Mouse (Mus musculus) embryonic facial prominence, embryonic 14.5 days (tissue): ENCODE data around the gene Zfp106. TPM values are rescaled to one million over a fixed set of nuclear protein-coding genes. Genes with fewer than 3 reads are reported as not detected.

Experiments used
- ATAC-seq: fragments of 200-750 bp; cut with Nextera tagmentation; 2 replicates; pipeline ENCODE4 v1.8.0; 2017; ENCODE audit warnings: low read depth, moderate number of reproducible peaks, moderate TSS enrichment
- DNase-seq: peaks from one replicate; pipeline ENCODE4 v3.0.0-alpha.2; 2015; ENCODE audit warnings: low spot score
- H3K27ac ChIP-seq: fragments of 300-500 bp; sonication (generic); replicated peaks from 2 replicates; pipeline ENCODE4 v1.5.1; 2014; ENCODE audit warnings: low read depth, mild to moderate bottlenecking, low read length, moderate library complexity
- H3K27me3 ChIP-seq: fragments of 300-500 bp; sonication (generic); replicated peaks from 2 replicates; pipeline ENCODE4 v1.6.1; 2014; ENCODE audit warnings: low read length; ENCODE audit not compliant: control insufficient read depth, insufficient read depth
- H3K36me3 ChIP-seq: fragments of 300-500 bp; sonication (generic); 2 replicates; pipeline ENCODE4 v1.6.1; 2014; ENCODE audit warnings: low read length, mixed read lengths; ENCODE audit not compliant: control insufficient read depth, insufficient read depth
- H3K4me1 ChIP-seq: fragments of 300-500 bp; sonication (generic); 2 replicates; pipeline ENCODE4 v1.6.1; 2014; ENCODE audit warnings: antibody characterized with exemption, low read length; ENCODE audit not compliant: control insufficient read depth, insufficient read depth
- H3K4me2 ChIP-seq: fragments of 300-500 bp; sonication (generic); 2 replicates; pipeline ENCODE4 v1.6.1; 2014; ENCODE audit warnings: low read depth, mild to moderate bottlenecking, low read length, moderate library complexity, mixed read lengths
- H3K4me3 ChIP-seq: fragments of 300-500 bp; sonication (generic); 2 replicates; pipeline ENCODE4 v1.5.1; 2014; ENCODE audit warnings: low read depth, mild to moderate bottlenecking, low read length
- H3K9ac ChIP-seq: fragments of 300-500 bp; sonication (generic); 2 replicates; pipeline ENCODE4 v1.6.1; 2014; ENCODE audit warnings: low read depth, mild to moderate bottlenecking, low read length, moderate library complexity, mixed read lengths
- H3K9me3 ChIP-seq: fragments of 300-500 bp; sonication (generic); 2 replicates; pipeline ENCODE4 v1.6.1; 2016; ENCODE audit warnings: low read length; ENCODE audit not compliant: control insufficient read depth
- WGBS: fragments of 180-500 bp; shearing (Covaris S2); extraction: QIAGEN DNeasy Blood & Tissue Kit; methylation state at CpG from one replicate; pipeline ENCODE4 v1.1.7; 2014; 5-methylcytosine and 5-hydroxymethylcytosine counted together
- polyA plus RNA-seq: library from polyadenylated mRNA; unstranded; fragments of >200 nt; fragmentation: Nextera tagmentation; extraction: Ambion mirVana; gene quantifications from 2 replicates; pipeline ENCODE4 v1.2.1, GENCODE M21; 2014

Zfp106 gene
- 65.4 and 70.5 TPM in 2 replicates for polyA plus RNA-seq

GRCm38 (mm10) chr2:120563235-120563990 is at the start of gene Zfp106:
Gene Zfp106, minus strand, starts transcription at chr2:120563843.
- Histone ChIP-seq H3K9me3 (no peaks in the 10 kb centered on the region), H3K36me3 (peaks cover 6% of the 10 kb centered on the region; the same call in 1 of the 2 replicates), H3K9ac (peak within 1 kb of the TSS; percentile 95), H3K4me2 (peak within 1 kb of the TSS; percentile 79), H3K4me3 (peak within 1 kb of the TSS; percentile 96), H3K4me1 (0 out of 2 replicates have a peak, but pooled peaks cover 8% of the 10 kb centered on the region), H3K27ac (peak within 1 kb of the TSS; percentile 75), H3K27me3 (no peaks in the 10 kb centered on the region)
- peak; percentile 90 for ATAC-seq
- peak; percentile 95 for DNase-seq
- under 1% methylated on average over 49 of the region's 50 CpGs for WGBS

DNA sequence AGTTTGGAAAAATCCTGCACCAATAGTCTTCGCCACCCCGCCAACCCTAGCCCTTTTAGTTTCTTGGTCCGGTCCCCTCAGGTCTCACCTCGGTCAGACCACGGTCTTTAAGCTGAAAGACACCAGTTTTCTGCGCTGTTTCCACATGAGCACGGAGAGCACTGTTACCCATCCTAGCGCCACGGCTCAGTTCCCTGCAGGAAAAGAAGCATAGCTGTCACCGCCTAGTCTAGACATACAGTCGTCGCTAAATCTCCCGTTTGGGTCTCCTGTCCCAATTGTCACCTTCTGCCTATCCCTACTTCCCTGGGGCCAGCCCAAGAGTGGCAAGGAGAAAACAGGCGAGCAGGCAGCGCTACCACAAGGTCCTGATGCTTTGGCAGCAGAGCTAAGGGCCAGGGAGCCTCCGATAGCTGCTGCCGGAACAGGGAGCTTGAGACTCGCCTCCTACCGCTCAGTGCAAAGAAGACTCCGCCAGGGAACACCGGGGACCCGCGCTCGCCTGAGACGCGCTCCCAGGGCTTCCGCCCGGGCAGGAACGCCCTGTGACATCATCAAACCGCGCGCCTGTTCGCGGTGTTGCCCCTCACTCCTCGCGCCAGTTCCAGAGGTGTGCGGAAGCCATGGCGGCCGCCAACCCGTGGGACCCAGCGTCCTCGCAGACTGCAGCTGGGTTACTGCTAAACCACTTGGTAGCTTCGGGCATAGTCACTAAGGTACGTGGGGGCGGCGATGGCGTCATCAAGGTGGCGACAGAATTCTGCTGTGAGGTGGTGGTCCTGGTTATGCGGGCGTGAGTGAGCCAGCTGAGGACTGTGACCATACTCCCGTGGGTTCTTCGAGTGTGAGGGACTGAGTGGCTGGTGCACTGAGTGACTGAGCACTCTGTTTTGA is 45.4 kb upstream of the Zfp106 start, which contains the start of the genes Haus2 and Lrrc57:
Gene Haus2, plus strand, starts transcription at position 554 of the 894 bp plus-strand sequence.
Gene Lrrc57, minus strand, starts transcription at position 691 of the 894 bp plus-strand sequence.
- DNase-seq (peak; percentile 95), ATAC-seq (peak; percentile 96)
- peak within 1 kb of the TSS; percentile 73 for H3K4me2 ChIP-seq
- H3K36me3 ChIP-seq: peaks cover 24% of the 10 kb centered on the region
- peak within 1 kb of the TSS; percentile 89 for H3K9ac ChIP-seq
- 1% methylated on average over 49 of the region's 52 CpGs for WGBS
- peak within 1 kb of the TSS; percentile 94 for H3K27ac ChIP-seq
- no peaks in the 10 kb centered on the region for H3K9me3 ChIP-seq
- peak within 1 kb of the TSS; percentile 77 for H3K4me3 ChIP-seq
- peaks cover 6% of the 10 kb centered on the region for H3K4me1 ChIP-seq
- H3K27me3 ChIP-seq: no peaks in the 10 kb centered on the region

DNA sequence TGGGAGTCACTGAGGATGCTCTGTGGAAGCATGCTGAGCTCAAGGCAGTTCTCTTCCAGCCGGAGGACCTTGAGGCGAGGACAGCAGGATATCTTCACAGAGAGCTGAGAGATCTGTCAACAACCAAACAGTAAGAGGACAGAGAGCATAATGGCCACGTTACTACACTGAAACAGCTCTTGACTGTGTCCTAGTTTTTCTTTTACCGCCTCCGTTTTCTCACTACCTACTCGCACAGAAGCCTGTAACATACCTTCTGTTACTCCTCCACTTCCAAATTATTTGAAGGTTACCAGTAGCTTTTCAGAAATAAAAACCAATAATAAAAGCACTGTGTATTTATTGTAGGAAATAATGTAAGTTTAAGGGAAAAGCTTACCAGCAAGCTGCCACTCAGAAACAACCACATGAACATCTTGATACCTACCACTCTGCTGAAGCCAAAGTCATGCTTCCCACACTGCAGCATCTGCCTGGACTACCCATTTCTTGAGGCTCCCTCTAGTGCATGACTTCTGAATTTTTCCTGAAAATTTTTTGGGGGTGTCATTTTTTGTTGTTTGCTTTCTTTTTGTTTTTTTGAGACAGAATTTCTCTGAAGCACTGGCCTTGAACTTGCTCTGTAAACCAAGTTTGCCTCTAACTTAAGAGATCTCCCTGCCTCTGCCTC is 42.5 kb upstream of the Zfp106 start:
- peaks cover 6% of the 10 kb centered on the region for H3K4me1 ChIP-seq
- 88% methylated on average over 6 of the region's 6 CpGs for WGBS
- H3K27me3 ChIP-seq: no peaks in the 10 kb centered on the region
- ATAC-seq: no peak
- no peak overlapping the region for H3K4me3 ChIP-seq
- no peak for DNase-seq
- H3K4me2 ChIP-seq: no peak overlapping the region
- H3K9me3 ChIP-seq: no peaks in the 10 kb centered on the region
- H3K36me3 ChIP-seq: peaks cover 37% of the 10 kb centered on the region
- no peak overlapping the region for H3K9ac ChIP-seq
- H3K27ac ChIP-seq: no peak overlapping the region

GRCm38 (mm10) chr2:120599506-120599905 is 35.9 kb upstream of the Zfp106 start:
- DNase-seq (no peak), ATAC-seq (no peak)
- Histone ChIP-seq H3K4me2 (no peak overlapping the region), H3K4me3 (no peak overlapping the region), H3K9me3 (no peaks in the 10 kb centered on the region), H3K9ac (no peak overlapping the region), H3K27ac (no peak overlapping the region), H3K4me1 (no peaks in the 10 kb centered on the region), H3K36me3 (peaks cover 83% of the 10 kb centered on the region), H3K27me3 (no peaks in the 10 kb centered on the region)
- WGBS: 90% methylated on average over 4 of the region's 4 CpGs

DNA sequence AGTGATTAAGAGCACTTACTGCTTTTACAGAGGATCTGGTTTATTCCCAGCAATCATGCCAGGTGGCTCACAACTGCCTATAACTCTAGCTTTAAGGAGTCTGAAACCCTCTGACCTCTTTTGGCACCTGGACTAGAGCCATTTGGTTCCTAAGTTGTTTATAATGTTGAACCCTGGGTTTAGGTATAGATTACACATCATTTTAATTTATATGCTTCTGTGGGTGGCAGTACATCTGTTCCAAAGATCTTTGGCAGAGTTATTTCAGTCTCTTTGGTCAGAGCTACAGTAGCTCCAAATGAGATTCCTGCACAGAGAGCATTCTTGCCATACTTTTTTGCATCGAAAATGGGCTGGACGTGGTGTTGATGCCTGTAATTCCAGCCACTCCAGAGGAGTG is 34.1 kb upstream of the Zfp106 start:
- Histone ChIP-seq H3K4me1 (no peaks in the 10 kb centered on the region), H3K9me3 (no peaks in the 10 kb centered on the region), H3K4me3 (no peak overlapping the region), H3K36me3 (peaks cover 85% of the 10 kb centered on the region), H3K27ac (no peak overlapping the region), H3K4me2 (no peak overlapping the region), H3K27me3 (no peaks in the 10 kb centered on the region), H3K9ac (no peak overlapping the region)
- WGBS: 92% methylated on average over 2 of the region's 2 CpGs
- DNase-seq (no peak), ATAC-seq (no peak)

DNA sequence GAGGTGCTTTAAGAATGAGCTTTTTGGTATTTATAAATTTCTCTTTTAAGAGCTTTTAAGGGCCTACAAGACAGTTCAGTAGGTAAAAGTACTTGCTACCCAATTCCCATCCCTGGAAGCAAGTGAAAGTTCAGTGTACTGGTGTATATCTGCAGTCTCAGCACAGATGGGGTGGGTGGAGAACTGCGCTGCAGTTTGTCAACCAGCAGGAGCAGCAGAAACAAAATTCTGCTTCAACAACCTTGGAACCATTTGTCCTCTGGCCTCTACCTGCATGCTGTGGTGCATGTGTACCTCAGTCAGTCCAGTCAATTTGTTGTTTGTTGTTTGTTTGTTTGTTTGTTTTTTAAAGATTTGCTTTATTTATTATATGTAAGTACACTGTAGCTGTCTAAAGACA is 28.6 kb upstream of the Zfp106 start:
- H3K4me1 ChIP-seq: no peaks in the 10 kb centered on the region
- H3K27me3 ChIP-seq: no peaks in the 10 kb centered on the region
- peaks cover 82% of the 10 kb centered on the region for H3K36me3 ChIP-seq
- H3K9ac ChIP-seq: no peak overlapping the region
- no peak for ATAC-seq
- 84% methylated on average over 1 of the region's 1 CpGs for WGBS
- no peak overlapping the region for H3K4me3 ChIP-seq
- H3K4me2 ChIP-seq: no peak overlapping the region
- no peak overlapping the region for H3K27ac ChIP-seq
- DNase-seq: no peak
- no peaks in the 10 kb centered on the region for H3K9me3 ChIP-seq

DNA sequence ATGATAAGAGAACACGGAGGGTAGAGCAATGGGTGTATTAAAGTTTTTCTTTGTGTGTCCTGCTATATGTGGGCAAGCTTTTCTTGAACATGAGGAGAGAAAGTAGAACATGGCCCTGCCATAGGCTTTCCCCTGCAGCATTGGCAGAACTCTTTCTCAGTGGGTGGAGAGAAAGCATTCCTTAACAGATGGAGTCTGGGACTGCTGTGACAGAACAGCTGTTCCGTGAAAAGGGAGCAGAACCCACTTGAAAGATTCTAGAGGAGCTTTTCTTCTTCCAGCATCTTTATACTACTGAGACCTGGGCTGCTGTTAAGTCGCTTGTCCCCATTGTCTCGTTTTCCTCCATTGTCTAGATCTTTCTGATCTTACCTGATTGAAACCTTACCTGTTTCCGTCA is 26.1 kb upstream of the Zfp106 start:
- ATAC-seq (no peak), DNase-seq (no peak)
- Histone ChIP-seq H3K9me3 (no peaks in the 10 kb centered on the region), H3K4me2 (no peak overlapping the region), H3K9ac (no peak overlapping the region), H3K27me3 (no peaks in the 10 kb centered on the region), H3K4me3 (no peak overlapping the region), H3K27ac (no peak overlapping the region), H3K36me3 (peaks cover 82% of the 10 kb centered on the region), H3K4me1 (no peaks in the 10 kb centered on the region)
- WGBS: 79% methylated on average over 5 of the region's 5 CpGs

DNA sequence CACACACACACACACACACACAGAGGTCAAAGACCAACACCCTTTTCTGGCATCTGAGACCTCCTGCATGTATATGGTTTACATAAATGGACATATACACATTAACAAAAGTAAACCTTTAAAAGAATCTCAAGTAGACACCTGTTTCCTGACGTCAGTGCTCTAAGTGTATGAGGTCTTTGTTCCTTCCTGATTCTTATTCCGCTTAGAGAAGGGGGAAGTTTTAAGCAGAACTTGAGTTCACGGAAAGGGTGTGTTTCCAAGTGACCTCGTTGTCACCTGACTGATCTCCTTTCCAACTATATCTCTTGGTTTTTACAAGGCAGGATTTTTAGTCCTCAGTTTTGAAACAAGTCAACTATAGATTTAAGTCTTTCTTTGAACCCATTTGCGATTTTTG is 14.6 kb upstream of the Zfp106 start:
- no peak for DNase-seq
- 73% methylated on average over 5 of the region's 5 CpGs for WGBS

More for the DNA sequence above, 14.6 kb upstream of the Zfp106 start:
- Histone ChIP-seq H3K9ac (no peak overlapping the region), H3K27ac (no peak overlapping the region), H3K27me3 (no peaks in the 10 kb centered on the region), H3K4me1 (peaks cover 14% of the 10 kb centered on the region), H3K4me3 (no peak overlapping the region), H3K4me2 (no peak overlapping the region), H3K9me3 (no peaks in the 10 kb centered on the region), H3K36me3 (peaks cover 8% of the 10 kb centered on the region; the same call in 1 of the 2 replicates)
- no peak for ATAC-seq
